Mouse (Mus musculus) myocyte (in vitro differentiated cells): Measurements from ENCODE around the gene Xirp1. TPM values are rescaled to one million over a fixed set of nuclear protein-coding genes. Genes with fewer than 3 reads are reported as not detected.

Experiments used
- H3K27me3 ChIP-seq: one replicate; pipeline ENCODE4 v1.6.1; 2011; ENCODE audit not compliant: control insufficient read depth, insufficient read depth, insufficient read length
- H3K36me3 ChIP-seq: one replicate; pipeline ENCODE4 v1.6.1; 2011; ENCODE audit not compliant: control insufficient read depth, insufficient read depth
- H3K4me2 ChIP-seq: one replicate; pipeline ENCODE4 v1.6.1; 2011; ENCODE audit warnings: low read depth, control low read depth
- H3K4me3 ChIP-seq: one replicate; pipeline ENCODE4 v1.5.1; 2011; ENCODE audit warnings: mild to moderate bottlenecking, control low read depth, moderate library complexity
- H3K79me2 ChIP-seq: one replicate; pipeline ENCODE4 v1.6.1; 2011; ENCODE audit not compliant: control insufficient read depth, insufficient read depth
- H3ac ChIP-seq: one replicate; pipeline ENCODE4 v1.6.1; 2011; ENCODE audit not compliant: control insufficient read depth, insufficient read length
- CEBPB ChIP-seq: IDR thresholded peaks from 2 replicates; pipeline ENCODE4 v1.6.1; 2011; ENCODE audit warnings: mild to moderate bottlenecking, moderate library complexity; ENCODE audit not compliant: poor library complexity, insufficient read depth, severe bottlenecking
- E2F4 ChIP-seq: IDR thresholded peaks from one replicate; pipeline ENCODE4 v1.6.1; 2011; ENCODE audit warnings: mild to moderate bottlenecking, control low read depth, moderate library complexity; ENCODE audit not compliant: insufficient read depth
- MAX ChIP-seq: IDR thresholded peaks from one replicate; pipeline ENCODE4 v1.6.1; 2011; ENCODE audit warnings: low read depth, mild to moderate bottlenecking, control low read depth
- MYOD1 ChIP-seq, 3 experiments: IDR thresholded peaks; one replicate each; pipeline ENCODE4 v1.6.1; 2011; ENCODE audit warnings: control low read depth in 2 of 3, low read depth in 2 of 3, mild to moderate bottlenecking in 2 of 3, moderate library complexity in 1 of 3; ENCODE audit not compliant: insufficient read length in 2 of 3, control insufficient read depth in 1 of 3
- MYOG ChIP-seq, 3 experiments: IDR thresholded peaks; one replicate each; pipeline ENCODE4 v1.6.1; 2011; ENCODE audit warnings: control low read depth in 2 of 3, low read depth in 2 of 3, mild to moderate bottlenecking in 2 of 3; ENCODE audit not compliant: insufficient read length in 2 of 3, control insufficient read depth in 1 of 3, insufficient read depth in 1 of 3
- POLR2A ChIP-seq: IDR thresholded peaks from one replicate; pipeline ENCODE4 v1.6.1; 2011; ENCODE audit warnings: low read depth, mild to moderate bottlenecking, control low read depth, moderate library complexity; ENCODE audit not compliant: insufficient read length
- POLR2AphosphoS2 ChIP-seq: IDR thresholded peaks from one replicate; pipeline ENCODE4 v1.6.1; 2011; ENCODE audit warnings: low read depth, control low read depth; ENCODE audit not compliant: insufficient read length
- REST ChIP-seq: IDR thresholded peaks from one replicate; pipeline ENCODE4 v1.6.1; 2011; ENCODE audit warnings: mild to moderate bottlenecking, control low read depth, moderate library complexity; ENCODE audit not compliant: insufficient read depth, insufficient read length
- SRF ChIP-seq: IDR thresholded peaks from one replicate; pipeline ENCODE4 v1.6.1; 2011; ENCODE audit warnings: low read depth; ENCODE audit not compliant: control insufficient read depth, insufficient read length
- TCF12 ChIP-seq: IDR thresholded peaks from one replicate; pipeline ENCODE4 v1.6.1; 2011; ENCODE audit warnings: mild to moderate bottlenecking, control low read depth; ENCODE audit not compliant: poor library complexity, insufficient read depth, severe bottlenecking
- TCF3 ChIP-seq: IDR thresholded peaks from one replicate; pipeline ENCODE4 v1.6.1; 2011; ENCODE audit warnings: low read depth, control low read depth; ENCODE audit not compliant: insufficient read length
- USF1 ChIP-seq: IDR thresholded peaks from one replicate; pipeline ENCODE4 v1.6.1; 2011; ENCODE audit warnings: low read depth, mild to moderate bottlenecking, control low read depth, moderate library complexity
- polyA plus RNA-seq: library from polyadenylated mRNA; unstranded; fragments of >200 nt; fragmentation: generic; extraction: Trizol; gene quantifications from one replicate; pipeline ENCODE4 v1.2.1, GENCODE M21; 2012; ENCODE audit warnings: missing spikeins

Xirp1 gene
- polyA plus RNA-seq, 1 experiment: 35.6 TPM

GRCm38 (mm10) chr9:120021164-120021563, 2.2 kb downstream of the Xirp1 start:
- TF ChIP-seq CEBPB (no peak), TCF3 (no peak), POLR2AphosphoS2 (peak; percentile 36), MYOG (IDR thresholded peaks at IDR 0.05; ENCODE audit: control insufficient read depth in 1 of 3, insufficient read depth in 1 of 3, insufficient read length in 2 of 3, low read depth in 2 of 3) (peak in 1 of 3 experiments; percentile 2), SRF (no peak), MYOD1 (IDR thresholded peaks at IDR 0.05; ENCODE audit: control insufficient read depth in 1 of 3, insufficient read length in 2 of 3, low read depth in 2 of 3) (peak in 1 of 3 experiments; percentile 32), POLR2A (peak; percentile 50)
- H3K79me2 ChIP-seq: peaks cover 12% of the 10 kb centered on the region
- peak overlapping the region; percentile 39 for H3K4me3 ChIP-seq
- peaks cover 4% of the 10 kb centered on the region for H3K36me3 ChIP-seq
- no peaks in the 10 kb centered on the region for H3K27me3 ChIP-seq
- peak overlapping the region; percentile 32 for H3ac ChIP-seq
- peak overlapping the region; percentile 64 for H3K4me2 ChIP-seq

GRCm38 (mm10) chr9:120020285-120020890, 3.0 kb downstream of the Xirp1 start:
- no peak overlapping the region for H3ac ChIP-seq
- H3K4me3 ChIP-seq: peak overlapping the region; percentile 39
- H3K79me2 ChIP-seq: peaks cover 12% of the 10 kb centered on the region
- no peaks in the 10 kb centered on the region for H3K27me3 ChIP-seq
- H3K36me3 ChIP-seq: peaks cover 4% of the 10 kb centered on the region
- H3K4me2 ChIP-seq: peak overlapping the region; percentile 64
- no peak for TF ChIP-seq E2F4
- TF ChIP-seq POLR2A: no peak
- TF ChIP-seq SRF: no peak
- no peak for TF ChIP-seq USF1
- TF ChIP-seq REST: no peak
- no peak for TF ChIP-seq MAX
- TF ChIP-seq POLR2AphosphoS2: no peak
- no peak for TF ChIP-seq MYOG (IDR thresholded peaks at IDR 0.05; ENCODE audit: control insufficient read depth in 1 of 3, insufficient read depth in 1 of 3, insufficient read length in 2 of 3, low read depth in 2 of 3)
- TF ChIP-seq MYOD1 (IDR thresholded peaks at IDR 0.05; ENCODE audit: control insufficient read depth in 1 of 3, insufficient read length in 2 of 3, low read depth in 2 of 3): no peak
- TF ChIP-seq CEBPB: no peak
- no peak for TF ChIP-seq TCF3
- TF ChIP-seq TCF12: no peak

- peak in 1 of 3 experiments; percentile 29 for TF ChIP-seq MYOG (IDR thresholded peaks at IDR 0.05; ENCODE audit: control insufficient read depth in 1 of 3, insufficient read depth in 1 of 3, insufficient read length in 2 of 3, low read depth in 2 of 3)
- no peak for TF ChIP-seq POLR2A
Measured at GRCm38 (mm10) chr9:120016956-120017355, 6.4 kb downstream of the Xirp1 start.

DNA sequence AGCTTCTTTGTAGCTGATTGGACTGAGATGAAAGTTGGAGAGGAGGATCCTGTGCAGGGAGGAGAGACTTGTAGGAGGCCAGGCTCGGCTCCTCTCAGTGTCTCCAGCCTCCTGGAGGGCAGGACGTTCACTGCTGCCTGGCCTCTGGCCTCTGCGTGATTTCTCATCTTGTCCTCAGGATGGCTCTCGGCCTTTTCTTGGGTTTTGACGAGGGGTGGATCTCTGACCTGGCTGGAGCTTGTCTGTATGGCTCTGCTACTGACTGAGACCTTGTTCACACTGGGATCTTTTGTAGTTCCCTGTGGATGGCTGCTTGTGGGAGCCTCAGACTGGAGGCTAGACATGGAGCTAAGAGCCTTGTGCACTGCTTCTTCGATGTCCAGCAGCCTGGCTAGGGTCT, 8.6 kb downstream of the Xirp1 start:
- peaks cover 4% of the 10 kb centered on the region for H3K36me3 ChIP-seq
- no peak for TF ChIP-seq MYOG (IDR thresholded peaks at IDR 0.05; ENCODE audit: control insufficient read depth in 1 of 3, insufficient read depth in 1 of 3, insufficient read length in 2 of 3, low read depth in 2 of 3)
- TF ChIP-seq TCF3: no peak
- TF ChIP-seq POLR2A: no peak
- no peak for TF ChIP-seq SRF
- TF ChIP-seq POLR2AphosphoS2: no peak
- TF ChIP-seq MAX: no peak
- no peak for TF ChIP-seq E2F4
- TF ChIP-seq CEBPB: no peak
- no peak for TF ChIP-seq REST
- TF ChIP-seq MYOD1 (IDR thresholded peaks at IDR 0.05; ENCODE audit: control insufficient read depth in 1 of 3, insufficient read length in 2 of 3, low read depth in 2 of 3): no peak
- no peak for TF ChIP-seq TCF12
- TF ChIP-seq USF1: no peak
- no peak overlapping the region for H3ac ChIP-seq
- no peaks in the 10 kb centered on the region for H3K79me2 ChIP-seq
- no peak overlapping the region for H3K4me2 ChIP-seq
- no peak overlapping the region for H3K4me3 ChIP-seq
- no peaks in the 10 kb centered on the region for H3K27me3 ChIP-seq

More at GRCm38 (mm10) chr9:120016956-120017355, 6.4 kb downstream of the Xirp1 start:
- Histone ChIP-seq H3K4me2 (no peak overlapping the region), H3K4me3 (no peak overlapping the region), H3K79me2 (no peaks in the 10 kb centered on the region), H3ac (no peak overlapping the region), H3K27me3 (no peaks in the 10 kb centered on the region), H3K36me3 (peaks cover 4% of the 10 kb centered on the region)

DNA sequence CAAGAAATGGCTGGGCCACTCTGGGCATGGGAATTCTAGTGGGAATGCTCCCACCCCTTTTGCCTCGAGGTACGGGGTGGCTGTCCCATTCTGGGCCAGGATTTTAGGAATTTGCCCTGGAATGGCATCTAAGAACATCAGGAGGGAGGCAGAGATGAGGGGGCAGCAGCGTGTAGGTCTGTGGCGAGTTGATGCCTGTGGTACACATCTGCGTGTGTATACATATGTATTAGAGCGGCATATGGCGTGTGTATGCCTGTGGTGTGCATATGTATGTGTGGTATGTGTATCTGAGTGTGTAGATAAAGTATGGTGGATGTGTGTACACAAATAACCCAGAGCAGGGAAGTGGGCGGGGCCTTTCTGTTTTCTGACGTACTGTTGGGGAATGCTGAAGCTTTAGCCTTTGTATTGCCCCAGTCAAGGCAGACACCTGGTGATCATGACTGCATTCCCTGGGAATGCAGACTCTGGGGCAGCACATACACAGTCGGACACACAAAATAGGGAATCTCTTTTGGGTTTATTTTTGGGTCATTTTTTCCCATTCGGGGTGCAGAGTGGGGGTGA, 10.1 kb downstream of the Xirp1 start:
- no peak overlapping the region for H3K4me3 ChIP-seq
- no peak for TF ChIP-seq MYOG (IDR thresholded peaks at IDR 0.05; ENCODE audit: control insufficient read depth in 1 of 3, insufficient read depth in 1 of 3, insufficient read length in 2 of 3, low read depth in 2 of 3)
- TF ChIP-seq POLR2A: peak; percentile 6
- peak; percentile 63 for TF ChIP-seq POLR2AphosphoS2
- no peak for TF ChIP-seq REST
- H3ac ChIP-seq: no peak overlapping the region
- H3K79me2 ChIP-seq: no peaks in the 10 kb centered on the region
- peak overlapping the region; percentile 30 for H3K4me2 ChIP-seq
- peaks cover 2% of the 10 kb centered on the region for H3K36me3 ChIP-seq
- H3K27me3 ChIP-seq: no peaks in the 10 kb centered on the region
